Comparison of ENCODE assay signal across 19 mouse cellular contexts in genomic region chr13:69577181-69577834, GRCm38 (mm10).
"Had no signal": no experiment of that assay in that cellular context is flagged by ENCODE, and none has a peak within 500 bp of the region (broad histone marks: within the 10 kb centered on the region; RNA-seq: fewer than 3 reads in every experiment).

No protein-coding gene starts in this region.

- H3K9ac ChIP-seq: kidney, embryonic 15.5 days; limb, embryonic 13.5 days; liver, embryonic 15.5 days; midbrain, embryonic 12.5 days; midbrain, embryonic 15.5 days; neural tube, embryonic 13.5 days; stomach, embryonic 15.5 days had no signal

- H3K36me3 ChIP-seq: kidney, embryonic 15.5 days; limb, embryonic 10.5 days; limb, embryonic 13.5 days; liver, embryonic 15.5 days; midbrain, embryonic 12.5 days; midbrain, embryonic 15.5 days; neural tube, embryonic 13.5 days; stomach, embryonic 15.5 days had no signal

- H3K4me2 ChIP-seq: kidney, embryonic 15.5 days; limb, embryonic 13.5 days; liver, embryonic 11.5 days; liver, embryonic 15.5 days; midbrain, embryonic 12.5 days; midbrain, embryonic 15.5 days; neural tube, embryonic 13.5 days; stomach, embryonic 15.5 days had no signal

- DNase-seq: kidney, adult 18-20 months; kidney, postnatal 36 days; lung, adult 2 months; lung, postnatal 4 days; retina, postnatal 1 day; right cerebral cortex, postnatal 25 days; spleen, adult 18-20 months; thymus, adult 18-20 months; thymus, postnatal 36 days had no signal

- H3K4me3 ChIP-seq: kidney, embryonic 15.5 days; limb, embryonic 10.5 days; limb, embryonic 13.5 days; liver, embryonic 15.5 days; midbrain, embryonic 12.5 days; midbrain, embryonic 15.5 days; myocyte; neural tube, embryonic 13.5 days; stomach, embryonic 15.5 days had no signal

- ATAC-seq: midbrain, embryonic 15.5 days had no signal

- H3K27me3 ChIP-seq: kidney, embryonic 15.5 days; limb, embryonic 13.5 days; liver, embryonic 15.5 days; midbrain, embryonic 12.5 days; midbrain, embryonic 15.5 days; neural tube, embryonic 13.5 days; stomach, embryonic 15.5 days had no signal

- H3K4me1 ChIP-seq: kidney, embryonic 15.5 days; limb, embryonic 10.5 days; limb, embryonic 13.5 days; liver, embryonic 15.5 days; midbrain, embryonic 12.5 days; midbrain, embryonic 15.5 days; neural tube, embryonic 13.5 days; stomach, embryonic 15.5 days had no signal

- H3K9me3 ChIP-seq: kidney, embryonic 15.5 days; limb, embryonic 10.5 days; limb, embryonic 13.5 days; liver, embryonic 15.5 days; midbrain, embryonic 12.5 days; midbrain, embryonic 15.5 days; neural tube, embryonic 13.5 days; stomach, embryonic 15.5 days had no signal

- H3K27ac ChIP-seq: kidney, embryonic 15.5 days; limb, embryonic 10.5 days; limb, embryonic 13.5 days; liver, embryonic 15.5 days; midbrain, embryonic 12.5 days; midbrain, embryonic 15.5 days; neural tube, embryonic 13.5 days; stomach, embryonic 15.5 days had no signal
